19 mouse cellular contexts compared by ENCODE assay signal in the genomic region with DNA sequence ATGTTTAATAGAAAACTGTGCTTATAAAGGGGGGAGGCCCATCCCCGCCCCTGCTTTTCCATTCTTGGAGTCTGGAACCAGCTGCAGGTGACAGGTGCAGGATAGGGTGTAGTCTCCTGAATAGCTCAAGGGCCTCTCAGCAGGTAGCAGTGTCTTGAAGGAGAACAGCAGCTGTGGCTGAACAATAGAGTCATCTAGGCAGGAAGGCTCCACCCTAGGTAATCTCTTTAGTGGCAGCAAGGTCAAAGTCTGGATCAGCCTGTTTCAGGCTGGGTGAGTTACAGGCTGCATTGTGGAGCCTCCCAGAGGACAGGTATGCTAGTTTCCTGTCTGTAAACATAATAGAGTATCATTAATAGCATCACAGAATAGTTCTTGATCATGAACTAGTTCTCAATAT. TPM values are rescaled to one million over a fixed set of nuclear protein-coding genes. Genes with fewer than 3 reads are reported as not detected.
"Had no signal": no experiment of that assay in that cellular context is flagged by ENCODE, and none has a peak within 500 bp of the region (broad histone marks: within the 10 kb centered on the region; RNA-seq: fewer than 3 reads in every experiment).

No protein-coding gene starts in this region.

- H3K4me1 ChIP-seq: lung, embryonic 15.5 days; midbrain, embryonic 12.5 days; neural tube, embryonic 13.5 days; stomach, embryonic 15.5 days had no signal

- H3K9ac ChIP-seq: lung, embryonic 15.5 days; midbrain, embryonic 12.5 days; neural tube, embryonic 13.5 days; neural tube, embryonic 15.5 days; stomach, embryonic 15.5 days had no signal

- DNase-seq: lung, adult 2 months; lung, postnatal 4 days; midbrain, embryonic 14.5 days; right cerebral cortex, postnatal 14 days; thymus, adult 2 months; thymus, postnatal 25 days; thymus, postnatal 4 days had no signal

- H3K36me3 ChIP-seq: lung, embryonic 15.5 days; midbrain, embryonic 10.5 days; midbrain, embryonic 12.5 days; neural tube, embryonic 13.5 days; neural tube, embryonic 15.5 days; stomach, embryonic 15.5 days had no signal

- H3K27me3 ChIP-seq: lung, embryonic 15.5 days; midbrain, embryonic 12.5 days; neural tube, embryonic 13.5 days; neural tube, embryonic 15.5 days; stomach, embryonic 15.5 days had no signal

- H3K9me3 ChIP-seq: lung, embryonic 15.5 days; midbrain, embryonic 10.5 days; neural tube, embryonic 13.5 days; neural tube, embryonic 15.5 days; stomach, embryonic 15.5 days had no signal

- H3K27ac ChIP-seq: lung, embryonic 15.5 days; midbrain, embryonic 10.5 days; midbrain, embryonic 12.5 days; neural tube, embryonic 13.5 days; neural tube, embryonic 15.5 days; stomach, embryonic 15.5 days; stomach, postnatal 0 days had no signal

- H3K4me2 ChIP-seq: lung, embryonic 15.5 days; midbrain, embryonic 12.5 days; neural tube, embryonic 13.5 days; neural tube, embryonic 15.5 days; stomach, embryonic 15.5 days had no signal

- ATAC-seq: lung, postnatal 0 days; midbrain, embryonic 16.5 days had no signal

- H3K4me3 ChIP-seq: lung, embryonic 15.5 days; midbrain, embryonic 10.5 days; midbrain, embryonic 12.5 days; myocyte; neural tube, embryonic 13.5 days; neural tube, embryonic 15.5 days; stomach, embryonic 15.5 days had no signal

RNA-seq across cellular contexts. Expression of gene Adgrb3, which starts 58.5 kb away (rescaled TPM):
- total RNA-seq: megakaryocyte, adult 5-6 weeks; megakaryocyte-erythroid progenitor cell, adult 5-6 weeks had no signal
- polyA plus RNA-seq: lung, adult 2 months; myocyte had no signal
